8 mouse cellular contexts compared by ENCODE assay signal in the genomic region with DNA sequence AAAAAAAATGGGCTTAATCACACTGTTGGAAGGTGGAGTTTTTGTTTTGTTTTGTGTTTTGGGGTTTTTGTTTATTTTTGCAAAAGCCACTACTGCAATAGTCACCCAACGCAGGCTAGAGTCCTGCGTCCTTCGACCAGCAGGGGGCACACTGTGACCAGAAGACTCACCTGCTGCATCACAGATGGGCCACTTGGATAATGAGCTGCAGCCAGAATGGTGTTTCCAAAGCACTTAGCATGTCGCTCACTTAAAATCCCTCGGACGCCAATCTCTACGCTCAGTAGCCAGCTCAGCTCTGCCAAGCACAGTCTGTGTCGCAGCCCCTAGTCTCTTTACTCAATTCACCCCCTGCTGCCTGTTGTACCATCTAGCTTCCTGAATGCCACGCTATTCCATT. TPM values are rescaled to one million over a fixed set of nuclear protein-coding genes. Genes with fewer than 3 reads are reported as not detected.
A peak's percentile ranks its signal among the peaks of the same experiment; 100 is the strongest.
DNase-seq lines count a peak whose midpoint lies in the region; ATAC-seq and TF ChIP-seq lines count a peak whose summit lies in the region.

No protein-coding gene starts in this region.

- TF ChIP-seq CTCF in stomach, postnatal 0 days (IDR thresholded peaks at IDR 0.05; ENCODE audit: low read depth), result peak; percentile 92

- H3K27me3 ChIP-seq in forebrain, embryonic 15.5 days, result peaks cover 61% of the 10 kb centered on the region
- H3K27me3 ChIP-seq in hindbrain, embryonic 15.5 days, result peaks cover 51% of the 10 kb centered on the region
- peaks cover 63% of the 10 kb centered on the region for H3K27me3 ChIP-seq in midbrain, embryonic 10.5 days (ENCODE audit: low read depth, poor library complexity, severe bottlenecking)
- no peaks in the 10 kb centered on the region for H3K27me3 ChIP-seq in stomach, postnatal 0 days (ENCODE audit: control insufficient read depth, insufficient read depth, low read length)

- H3K4me2 ChIP-seq in forebrain, embryonic 15.5 days (replicated peaks), result no peak overlapping the region
- H3K4me2 ChIP-seq in hindbrain, embryonic 15.5 days, result no peak overlapping the region
- no peak overlapping the region for H3K4me2 ChIP-seq in stomach, postnatal 0 days (replicated peaks; ENCODE audit: low read depth)

- 15% methylated on average over 9 of the region's 9 CpGs for WGBS in forebrain, embryonic 15.5 days
- WGBS in hindbrain, embryonic 15.5 days, result 26% methylated on average over 9 of the region's 9 CpGs
- WGBS in midbrain, embryonic 10.5 days, result 36% methylated on average over 9 of the region's 9 CpGs
- WGBS in stomach, postnatal 0 days, result 22% methylated on average over 9 of the region's 9 CpGs

- peaks cover 15% of the 10 kb centered on the region for H3K4me1 ChIP-seq in forebrain, embryonic 15.5 days
- peaks cover 8% of the 10 kb centered on the region for H3K4me1 ChIP-seq in hindbrain, embryonic 15.5 days (replicated peaks)
- peaks cover 20% of the 10 kb centered on the region for H3K4me1 ChIP-seq in midbrain, embryonic 10.5 days
- no peaks in the 10 kb centered on the region for H3K4me1 ChIP-seq in stomach, postnatal 0 days (replicated peaks; ENCODE audit: control insufficient read depth, insufficient read depth)

- peak; percentile 75 for ATAC-seq in forebrain, embryonic 15.5 days (replicated peaks)
- ATAC-seq in hindbrain, embryonic 15.5 days (ENCODE audit: low FRiP score, low read depth), result peak; percentile 59; the same call in 1 of the 2 replicates
- peak; percentile 55; the same call in 1 of the 2 replicates for ATAC-seq in stomach, postnatal 0 days (ENCODE audit: low FRiP score, low TSS enrichment)

- peak; percentile 96 for DNase-seq in heart, adult 11 months
- DNase-seq in heart, postnatal 25 days (ENCODE audit: low spot score), result no peak
- DNase-seq in brain, embryonic 18.5 days (ENCODE audit: low read depth, low spot score), result peak; percentile 49
- DNase-seq in layer of hippocampus, postnatal 36 days, result peak; percentile 30 to 55
- DNase-seq in midbrain, embryonic 10.5 days (ENCODE audit: low spot score), result peak; percentile 67
- DNase-seq in stomach, postnatal 0 days (ENCODE audit: low spot score), result peak; percentile 74

- intact Hi-C loops in heart, postnatal 25 days (cut with DNase I), result loop anchor here (1.0 kb wide), 1 partner anchor 61 kb away; no protein-coding TSS in a partner anchor

- no peak overlapping the region for H3K27ac ChIP-seq in forebrain, embryonic 15.5 days (replicated peaks)
- H3K27ac ChIP-seq in hindbrain, embryonic 15.5 days (replicated peaks), result no peak overlapping the region
- no peak overlapping the region for H3K27ac ChIP-seq in midbrain, embryonic 10.5 days (replicated peaks)
- H3K27ac ChIP-seq in stomach, postnatal 0 days (replicated peaks), result no peak overlapping the region

- no peaks in the 10 kb centered on the region for H3K9me3 ChIP-seq in forebrain, embryonic 15.5 days
- no peaks in the 10 kb centered on the region for H3K9me3 ChIP-seq in hindbrain, embryonic 15.5 days
- H3K9me3 ChIP-seq in midbrain, embryonic 10.5 days (replicated peaks), result no peaks in the 10 kb centered on the region
- H3K9me3 ChIP-seq in stomach, postnatal 0 days (ENCODE audit: control insufficient read depth, low read length), result no peaks in the 10 kb centered on the region

- no peak for TF ChIP-seq EP300 in stomach, postnatal 0 days (optimal IDR thresholded peaks at IDR 0.05)

- H3K4me3 ChIP-seq in forebrain, embryonic 15.5 days, result no peak overlapping the region
- H3K4me3 ChIP-seq in hindbrain, embryonic 15.5 days, result no peak overlapping the region
- H3K4me3 ChIP-seq in midbrain, embryonic 10.5 days, result no peak overlapping the region
- H3K4me3 ChIP-seq in stomach, postnatal 0 days (ENCODE audit: low read depth, low read length), result no peak overlapping the region

- H3K36me3 ChIP-seq in forebrain, embryonic 15.5 days, result no peaks in the 10 kb centered on the region
- H3K36me3 ChIP-seq in hindbrain, embryonic 15.5 days, result no peaks in the 10 kb centered on the region
- H3K36me3 ChIP-seq in midbrain, embryonic 10.5 days, result no peaks in the 10 kb centered on the region
- H3K36me3 ChIP-seq in stomach, postnatal 0 days (ENCODE audit: control insufficient read depth, insufficient read depth, low read length), result peaks cover 4% of the 10 kb centered on the region; the same call in 1 of the 2 replicates

- no peak overlapping the region for H3K9ac ChIP-seq in forebrain, embryonic 15.5 days (replicated peaks)
- H3K9ac ChIP-seq in hindbrain, embryonic 15.5 days, result no peak overlapping the region
- no peak overlapping the region for H3K9ac ChIP-seq in stomach, postnatal 0 days (ENCODE audit: low read length)

RNA-seq across cellular contexts. Expression of gene Jph2, which starts 57.5 kb away (rescaled TPM):
- total RNA-seq in heart, postnatal 25 days (2021), result 100 to 1,000 TPM; 374 to 418 TPM
- 0.22 and 0.25 TPM in 2 replicates for polyA plus RNA-seq in forebrain, embryonic 15.5 days (2015; fragmentation: Nextera tagmentation; extraction: Ambion mirVana)
- 0.74 and 0.75 TPM in 2 replicates for polyA plus RNA-seq in hindbrain, embryonic 15.5 days (2015; fragmentation: Nextera tagmentation; extraction: Ambion mirVana)
- under 1 TPM; 0.45 to 0.63 TPM for total RNA-seq in layer of hippocampus, postnatal 36 days (2021)
- polyA plus RNA-seq in midbrain, embryonic 10.5 days (2016; fragmentation: Nextera tagmentation; extraction: Ambion mirVana), result 0.32 and 0.59 TPM in 2 replicates
- 13.6 and 13.9 TPM in 2 replicates for polyA plus RNA-seq in stomach, postnatal 0 days (2015; fragmentation: Nextera tagmentation; extraction: Ambion mirVana)
